20 mouse cellular contexts compared by ENCODE assay signal in the genomic region with DNA sequence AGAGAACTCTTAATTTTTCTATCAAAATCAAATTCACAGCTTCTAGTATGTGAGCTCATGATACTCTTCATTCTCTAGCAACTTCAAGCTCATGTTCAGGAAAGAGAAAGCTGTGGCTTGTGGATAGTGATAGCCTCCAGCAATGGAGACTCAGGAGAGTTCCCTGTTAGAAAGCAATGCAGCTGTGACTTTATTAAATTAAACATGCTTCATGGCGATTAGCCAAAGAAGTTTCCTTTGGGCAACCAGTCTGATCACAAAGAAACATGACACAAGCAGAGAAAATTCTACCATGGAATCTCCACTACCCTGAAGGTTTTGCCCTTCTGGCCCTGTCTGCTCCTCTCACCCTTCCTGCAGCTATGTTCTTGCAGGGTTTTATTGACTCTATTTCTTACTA.
DNase-seq lines count a peak whose midpoint lies in the region; ATAC-seq and TF ChIP-seq lines count a peak whose summit lies in the region.
"Had no signal": no experiment of that assay in that cellular context is flagged by ENCODE, and none has a peak within 500 bp of the region (broad histone marks: within the 10 kb centered on the region; RNA-seq: fewer than 3 reads in every experiment).

No protein-coding gene starts in this region.

- ATAC-seq in limb, embryonic 14.5 days (ENCODE audit: low FRiP score, low read depth): no peak
- ATAC-seq in midbrain, postnatal 0 days (ENCODE audit: low FRiP score): no peak
- no peak for ATAC-seq in erythroblast, adult 5-6 weeks (replicated peaks; ENCODE audit: low FRiP score, poor library complexity, severe bottlenecking)
- ATAC-seq: forebrain, embryonic 16.5 days; inflammation-experienced regulatory T-cells, adult 6 months had no signal

- no peak overlapping the region for H3K27ac ChIP-seq in limb, embryonic 14.5 days (replicated peaks; ENCODE audit: low read depth, low read length)
- H3K27ac ChIP-seq in limb, embryonic 10.5 days: no peak overlapping the region
- no peak overlapping the region for H3K27ac ChIP-seq in midbrain, postnatal 0 days (ENCODE audit: low read depth, low read length)
- H3K27ac ChIP-seq in midbrain, embryonic 10.5 days (replicated peaks): no peak overlapping the region
- H3K27ac ChIP-seq: forebrain, embryonic 12.5 days; heart, embryonic 10.5 days; hindbrain, embryonic 13.5 days had no signal

- TF ChIP-seq POLR2A in limb, embryonic 14.5 days (IDR thresholded peaks at IDR 0.05; ENCODE audit: borderline replicate concordance, extremely low read depth, insufficient read depth, insufficient read length): no peak

- H3K27me3 ChIP-seq in limb, embryonic 14.5 days (ENCODE audit: control insufficient read depth, insufficient read depth, low read length): no peaks in the 10 kb centered on the region
- no peaks in the 10 kb centered on the region for H3K27me3 ChIP-seq in limb, embryonic 10.5 days (ENCODE audit: low read depth, poor library complexity, severe bottlenecking)
- H3K27me3 ChIP-seq in midbrain, postnatal 0 days (ENCODE audit: insufficient read depth, low read length): no peaks in the 10 kb centered on the region
- H3K27me3 ChIP-seq in midbrain, embryonic 10.5 days (ENCODE audit: low read depth, poor library complexity, severe bottlenecking): no peaks in the 10 kb centered on the region
- H3K27me3 ChIP-seq: forebrain, embryonic 12.5 days; hindbrain, embryonic 13.5 days had no signal

- H3K4me1 ChIP-seq in limb, embryonic 14.5 days (ENCODE audit: control insufficient read depth, insufficient read depth, low read length): no peaks in the 10 kb centered on the region
- H3K4me1 ChIP-seq in limb, embryonic 10.5 days: no peaks in the 10 kb centered on the region
- no peaks in the 10 kb centered on the region for H3K4me1 ChIP-seq in midbrain, postnatal 0 days (ENCODE audit: insufficient read depth, low read length)
- H3K4me1 ChIP-seq in midbrain, embryonic 10.5 days: no peaks in the 10 kb centered on the region
- H3K4me1 ChIP-seq: forebrain, embryonic 12.5 days; heart, embryonic 10.5 days; hindbrain, embryonic 13.5 days had no signal

- TF ChIP-seq CTCF in midbrain, postnatal 0 days (IDR thresholded peaks at IDR 0.05): no peak

- DNase-seq in embryo, embryonic 11 days: peak; percentile 22
- no peak for DNase-seq in embryo, embryonic 10 days (ENCODE audit: low spot score)
- peak; percentile 14 for DNase-seq in limb, embryonic 14.5 days (ENCODE audit: low spot score)
- DNase-seq in limb, embryonic 10.5 days (ENCODE audit: low spot score): no peak
- peak; percentile 31 for DNase-seq in midbrain, postnatal 0 days (ENCODE audit: low spot score)
- DNase-seq in midbrain, embryonic 10.5 days (ENCODE audit: low spot score): no peak
- DNase-seq: adrenal gland, postnatal 14 days; cerebellum, adult 18-20 months; cerebellum, adult 9-11 months; cerebellum, postnatal 36 days; gastrocnemius, postnatal 10 days; heart, adult 18-20 months; heart, postnatal 10 days; heart, postnatal 4 days had no signal

- WGBS in limb, embryonic 14.5 days: 68% methylated on average over 1 of the region's 1 CpGs
- 83% methylated on average over 1 of the region's 1 CpGs for WGBS in limb, embryonic 10.5 days
- WGBS in midbrain, postnatal 0 days: 30% methylated on average over 1 of the region's 1 CpGs
- WGBS in midbrain, embryonic 10.5 days: 77% methylated on average over 1 of the region's 1 CpGs

- no peak overlapping the region for H3K9ac ChIP-seq in limb, embryonic 14.5 days (ENCODE audit: low read depth, low read length, severe bottlenecking)
- H3K9ac ChIP-seq in midbrain, postnatal 0 days (replicated peaks; ENCODE audit: low read length, poor library complexity, severe bottlenecking): no peak overlapping the region
- H3K9ac ChIP-seq: forebrain, embryonic 12.5 days; hindbrain, embryonic 13.5 days had no signal

- no peaks in the 10 kb centered on the region for H3K9me3 ChIP-seq in limb, embryonic 14.5 days (ENCODE audit: control insufficient read depth, low read length)
- no peaks in the 10 kb centered on the region for H3K9me3 ChIP-seq in limb, embryonic 10.5 days (replicated peaks)
- no peaks in the 10 kb centered on the region for H3K9me3 ChIP-seq in midbrain, postnatal 0 days (ENCODE audit: low read length)
- no peaks in the 10 kb centered on the region for H3K9me3 ChIP-seq in midbrain, embryonic 10.5 days (replicated peaks)
- H3K9me3 ChIP-seq: forebrain, embryonic 12.5 days; heart, embryonic 10.5 days; hindbrain, embryonic 13.5 days had no signal

- no peak overlapping the region for H3K4me2 ChIP-seq in limb, embryonic 14.5 days (replicated peaks; ENCODE audit: low read depth, low read length, severe bottlenecking)
- H3K4me2 ChIP-seq in midbrain, postnatal 0 days (ENCODE audit: low read depth, low read length, poor library complexity, severe bottlenecking): no peak overlapping the region
- H3K4me2 ChIP-seq: forebrain, embryonic 12.5 days; hindbrain, embryonic 13.5 days had no signal

- no peak overlapping the region for H3K4me3 ChIP-seq in limb, embryonic 14.5 days (replicated peaks; ENCODE audit: low read length)
- H3K4me3 ChIP-seq in limb, embryonic 10.5 days: no peak overlapping the region
- no peak overlapping the region for H3K4me3 ChIP-seq in midbrain, postnatal 0 days (ENCODE audit: low read depth, low read length)
- no peak overlapping the region for H3K4me3 ChIP-seq in midbrain, embryonic 10.5 days
- H3K4me3 ChIP-seq: forebrain, embryonic 12.5 days; heart, embryonic 10.5 days; hindbrain, embryonic 13.5 days had no signal

- H3K36me3 ChIP-seq in limb, embryonic 14.5 days (ENCODE audit: control insufficient read depth, insufficient read depth, low read length): no peaks in the 10 kb centered on the region
- no peaks in the 10 kb centered on the region for H3K36me3 ChIP-seq in limb, embryonic 10.5 days
- H3K36me3 ChIP-seq in midbrain, postnatal 0 days (ENCODE audit: insufficient read depth, low read length): no peaks in the 10 kb centered on the region
- H3K36me3 ChIP-seq in midbrain, embryonic 10.5 days: no peaks in the 10 kb centered on the region
- H3K36me3 ChIP-seq: forebrain, embryonic 12.5 days; heart, embryonic 10.5 days; hindbrain, embryonic 13.5 days had no signal

Comparison
In these comparisons a context has a peak if more than half of its experiments do, and no peak if none do; other contexts are left out.
1. DNase-seq: peak in embryo, embryonic 11 days (single experiment), limb, embryonic 14.5 days (single experiment) and midbrain, postnatal 0 days (single experiment); none in embryo, embryonic 10 days (single experiment), limb, embryonic 10.5 days (single experiment) and midbrain, embryonic 10.5 days (single experiment).